Mouse (Mus musculus) activated CD4-positive, CD25-positive, alpha-beta regulatory T cell, adult 4 months (primary cell): ENCODE measurements around the gene Ctu2. TPM values are rescaled to one million over a fixed set of nuclear protein-coding genes. Genes with fewer than 3 reads are reported as not detected.
A peak's percentile ranks its signal among the peaks of the same experiment; 100 is the strongest.

Experiments used
- ATAC-seq: one replicate; pipeline ENCODE4 v1.8.0; 2017
- polyA plus RNA-seq, 2 experiments: library from polyadenylated mRNA; unstranded; fragments of 100-300 nt; shearing (Covaris generic); gene quantifications; one replicate each; pipeline ENCODE4 v1.2.1; 2017

Ctu2 gene
- polyA plus RNA-seq = 10 to 100 TPM; 11.0 to 14.6 TPM

GRCm38 (mm10) chr8:122475580-122476320 is at the start of gene Ctu2, which contains the start of gene Rnf166:
Gene Ctu2 (plus strand): TSS chr8:122476143.
Gene Rnf166 (minus strand): TSS chr8:122476064.
- peak; percentile 70 for ATAC-seq

GRCm38 (mm10) chr8:122426145-122426544 is 49.8 kb upstream of the Ctu2 start:
- no peak for ATAC-seq

- no peak for ATAC-seq
Measured at GRCm38 (mm10) chr8:122427607-122428006, 48.3 kb upstream of the Ctu2 start.

GRCm38 (mm10) chr8:122428163-122428562 is 47.8 kb upstream of the Ctu2 start:
- no peak for ATAC-seq

- no peak for ATAC-seq
Measured at GRCm38 (mm10) chr8:122430058-122430636, 45.8 kb upstream of the Ctu2 start.

GRCm38 (mm10) chr8:122430646-122431045 is 45.3 kb upstream of the Ctu2 start:
- no peak for ATAC-seq

GRCm38 (mm10) chr8:122431694-122432442 is 44.1 kb upstream of the Ctu2 start:
- ATAC-seq = no peak

- peak; percentile 70 for ATAC-seq
Measured at GRCm38 (mm10) chr8:122432443-122433268, 43.3 kb upstream of the Ctu2 start, which contains the start of gene Cyba. Gene Cyba (minus strand): TSS chr8:122432930.

GRCm38 (mm10) chr8:122433269-122433905 is 42.6 kb upstream of the Ctu2 start:
- no peak for ATAC-seq

- ATAC-seq = no peak
Measured at GRCm38 (mm10) chr8:122435375-122435774, 40.6 kb upstream of the Ctu2 start.

- ATAC-seq = peak; percentile 9
Measured at GRCm38 (mm10) chr8:122436146-122436545, 39.8 kb upstream of the Ctu2 start.

GRCm38 (mm10) chr8:122436586-122437125 is 39.3 kb upstream of the Ctu2 start:
- ATAC-seq = no peak

GRCm38 (mm10) chr8:122437708-122438331 is 38.1 kb upstream of the Ctu2 start:
- ATAC-seq = peak; percentile 69

- no peak for ATAC-seq
Measured at GRCm38 (mm10) chr8:122439336-122439735, 36.6 kb upstream of the Ctu2 start.

GRCm38 (mm10) chr8:122441326-122441725 is 34.6 kb upstream of the Ctu2 start:
- ATAC-seq = no peak

GRCm38 (mm10) chr8:122442356-122442755 is 33.6 kb upstream of the Ctu2 start:
- no peak for ATAC-seq

GRCm38 (mm10) chr8:122442781-122443180 is 33.2 kb upstream of the Ctu2 start:
- no peak for ATAC-seq

GRCm38 (mm10) chr8:122443262-122444006 is 32.5 kb upstream of the Ctu2 start, which contains the start of gene Mvd:
Gene Mvd (minus strand): TSS chr8:122443422.
- peak; percentile 99 for ATAC-seq

GRCm38 (mm10) chr8:122444058-122444748 is 31.7 kb upstream of the Ctu2 start:
- peak; percentile 31 for ATAC-seq

- no peak for ATAC-seq
Measured at GRCm38 (mm10) chr8:122445203-122445602, 30.7 kb upstream of the Ctu2 start.
